Mouse (Mus musculus) heart, embryonic 14.5 days (tissue): ENCODE measurements at regions not wholly inside any gene's neighbourhood (a gene's known extent, or its start where the extent isn't known, plus 50 kb on each side); places are given as distances from the start of the nearest gene placed in this dataset.

Experiments
- ATAC-seq: fragments of 200-750 bp; cut with Nextera tagmentation; 2 replicates; pipeline ENCODE4 v1.8.0; 2017; ENCODE audit warnings: low read depth, moderate TSS enrichment; ENCODE audit not compliant: insufficient number of reproducible peaks, insufficient read depth, low FRiP score
- H3K27ac ChIP-seq, 2 experiments: fragments of 200-500 bp in 1 of 2; fragments of 300-500 bp in 1 of 2; sonication (generic) in 1 of 2; replicated peaks in 1 of 2; 2 replicates each; pipeline ENCODE4 v1.5.1; 2012 to 2014; ENCODE audit warnings: low read depth in 2 of 2, low read length in 2 of 2, control low read depth in 1 of 2, mild to moderate bottlenecking in 1 of 2, mixed read lengths in 1 of 2; ENCODE audit not compliant: control insufficient read depth in 1 of 2, insufficient read depth in 1 of 2
- H3K27me3 ChIP-seq: fragments of 300-500 bp; sonication (generic); 2 replicates; pipeline ENCODE4 v1.6.1; 2014; ENCODE audit warnings: mild to moderate bottlenecking, low read length, control low read depth; ENCODE audit not compliant: control insufficient read depth, insufficient read depth
- H3K36me3 ChIP-seq: fragments of 300-500 bp; sonication (generic); 2 replicates; pipeline ENCODE4 v1.6.1; 2014; ENCODE audit warnings: mild to moderate bottlenecking, control low read depth, low read length, mixed read lengths; ENCODE audit not compliant: control insufficient read depth, insufficient read depth
- H3K4me1 ChIP-seq, 2 experiments: fragments of 200-500 bp in 1 of 2; fragments of 300-500 bp in 1 of 2; sonication (generic) in 1 of 2; 2 replicates each; pipeline ENCODE4 v1.6.1; 2012 to 2014; ENCODE audit warnings: low read length in 2 of 2, control low read depth in 1 of 2, mixed read lengths in 1 of 2; ENCODE audit not compliant: control insufficient read depth in 2 of 2, insufficient read depth in 2 of 2
- H3K4me2 ChIP-seq: fragments of 300-500 bp; sonication (generic); 2 replicates; pipeline ENCODE4 v1.6.1; 2014; ENCODE audit warnings: mild to moderate bottlenecking, low read length
- H3K4me3 ChIP-seq, 2 experiments: fragments of 200-500 bp in 1 of 2; fragments of 300-500 bp in 1 of 2; sonication (generic) in 1 of 2; 2 replicates each; pipeline ENCODE4 v1.5.1; 2012 to 2014; ENCODE audit warnings: low read length in 2 of 2, mild to moderate bottlenecking in 2 of 2, control low read depth in 1 of 2, low read depth in 1 of 2, moderate library complexity in 1 of 2; ENCODE audit not compliant: control insufficient read depth in 1 of 2, insufficient read depth in 1 of 2
- H3K9ac ChIP-seq: fragments of 300-500 bp; sonication (generic); 2 replicates; pipeline ENCODE4 v1.6.1; 2014; ENCODE audit warnings: mild to moderate bottlenecking, low read length
- H3K9me3 ChIP-seq: fragments of 300-500 bp; sonication (generic); 2 replicates; pipeline ENCODE4 v1.6.1; 2016; ENCODE audit warnings: low read length, control low read depth; ENCODE audit not compliant: control insufficient read depth
- WGBS: fragments of 180-500 bp; shearing (Covaris S2); extraction: QIAGEN DNeasy Blood & Tissue Kit; methylation state at CpG from one replicate; pipeline ENCODE4 v1.1.7; 2014; 5-methylcytosine and 5-hydroxymethylcytosine counted together

DNA sequence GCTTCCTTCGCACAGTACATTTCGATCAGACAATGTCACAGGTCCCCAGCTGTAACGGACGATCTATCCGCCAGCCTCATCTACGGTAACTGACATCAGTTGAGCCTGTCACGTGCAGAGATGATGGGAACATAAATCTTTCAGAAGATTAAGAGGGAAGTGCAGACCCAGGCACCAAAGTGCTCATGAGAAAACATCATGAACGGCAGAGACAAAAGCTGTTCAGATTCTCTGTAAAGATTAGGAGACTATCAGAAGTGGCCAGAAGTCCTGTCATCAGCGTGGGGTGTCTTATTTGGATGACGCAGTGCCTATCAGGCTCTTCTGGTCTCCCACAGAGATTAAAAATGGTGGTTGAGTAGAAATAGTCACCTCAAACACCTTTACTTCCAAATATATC, 133.9 kb downstream of the Pdgfra start:
- WGBS, result 58% methylated on average over 10 of the region's 10 CpGs
- Histone ChIP-seq H3K4me1 (no peaks in the 10 kb centered on the region), H3K27ac (no peak overlapping the region)

DNA sequence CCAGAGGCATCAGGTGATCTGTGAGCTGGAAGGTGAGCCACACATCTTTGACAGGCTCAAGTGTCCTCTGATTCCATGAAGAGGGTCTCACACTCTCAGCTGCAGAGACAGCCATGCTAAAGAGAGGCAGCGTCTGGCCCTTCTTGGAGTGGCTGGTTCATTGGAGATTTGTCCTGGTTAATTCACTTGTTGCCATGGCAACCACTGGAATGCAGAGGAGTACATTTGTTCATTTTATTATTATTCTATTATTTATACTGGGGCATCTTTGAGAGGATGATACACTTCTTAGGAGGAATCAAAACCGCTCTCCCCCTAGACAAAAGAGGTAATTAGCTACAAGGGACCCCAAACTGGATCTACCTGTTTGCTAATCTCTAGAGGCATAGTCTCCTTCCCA, 143.6 kb downstream of the Pdgfra start:
- no peak for ATAC-seq
- Histone ChIP-seq H3K27ac (no peak overlapping the region), H3K9me3 (no peaks in the 10 kb centered on the region), H3K27me3 (no peaks in the 10 kb centered on the region), H3K4me2 (no peak overlapping the region), H3K36me3 (no peaks in the 10 kb centered on the region), H3K4me1 (no peaks in the 10 kb centered on the region; a peak in 1 of 4 replicates), H3K9ac (no peak overlapping the region), H3K4me3 (no peak overlapping the region)
- WGBS, result 61% methylated on average over 2 of the region's 2 CpGs

More for the DNA sequence above, 133.9 kb downstream of the Pdgfra start:
- no peaks in the 10 kb centered on the region for H3K9me3 ChIP-seq
- H3K27me3 ChIP-seq, result no peaks in the 10 kb centered on the region; the same call in 1 of the 2 replicates
- H3K36me3 ChIP-seq, result no peaks in the 10 kb centered on the region
- H3K9ac ChIP-seq, result no peak overlapping the region
- H3K4me3 ChIP-seq, result no peak overlapping the region
- ATAC-seq, result no peak
- H3K4me2 ChIP-seq, result no peak overlapping the region

DNA sequence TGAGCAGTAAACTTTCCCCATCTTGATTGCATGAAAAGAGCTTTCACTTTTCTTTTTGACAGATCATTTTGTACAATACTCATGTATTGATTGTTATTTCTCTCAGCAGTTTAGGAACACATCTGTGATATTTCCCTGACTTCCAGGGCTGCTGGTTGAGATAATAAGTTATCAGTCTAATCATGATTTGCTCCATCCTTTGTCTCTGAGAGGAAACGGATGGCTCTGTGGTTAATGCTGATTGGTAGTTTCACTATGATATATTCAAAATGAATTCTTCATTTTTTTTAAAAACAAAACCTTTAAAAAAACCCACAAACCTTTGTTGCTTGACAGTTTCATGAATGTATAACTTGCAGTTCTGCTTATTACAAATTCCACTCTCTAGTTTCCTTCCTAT, 160.8 kb downstream of the Pdgfra start:
- Histone ChIP-seq H3K27ac (no peak overlapping the region), H3K9ac (no peak overlapping the region), H3K4me3 (no peak overlapping the region), H3K4me1 (no peaks in the 10 kb centered on the region), H3K36me3 (no peaks in the 10 kb centered on the region), H3K9me3 (0 out of 2 replicates have a peak, but pooled peaks cover 3% of the 10 kb centered on the region), H3K27me3 (no peaks in the 10 kb centered on the region), H3K4me2 (no peak overlapping the region)
- WGBS, result 80% methylated on average over 1 of the region's 1 CpGs
- no peak for ATAC-seq

DNA sequence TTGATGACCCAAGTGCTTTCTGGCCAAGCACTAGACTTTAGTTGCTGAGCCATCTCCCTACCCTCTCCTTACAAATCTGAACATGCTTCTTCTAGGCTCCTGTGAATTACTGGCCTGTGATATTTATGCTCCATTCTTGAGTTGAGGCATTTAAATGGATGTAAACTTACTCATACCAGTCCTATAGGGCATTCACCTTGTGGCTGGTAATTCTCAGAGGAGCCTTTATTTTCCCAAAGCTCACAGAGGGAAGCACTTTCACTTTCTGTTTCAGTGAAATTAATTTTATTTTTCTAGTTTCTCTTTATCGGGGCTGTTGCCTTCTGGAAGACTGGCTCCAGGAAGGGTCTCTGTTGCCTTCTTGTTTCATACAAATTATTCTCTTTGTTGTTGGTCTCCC, 163.9 kb downstream of the Pdgfra start:
- Histone ChIP-seq H3K27ac (no peak overlapping the region), H3K4me2 (peak overlapping the region; percentile 5; the same call in 1 of the 2 replicates), H3K27me3 (no peaks in the 10 kb centered on the region), H3K9ac (no peak overlapping the region), H3K4me3 (no peak overlapping the region), H3K36me3 (no peaks in the 10 kb centered on the region), H3K4me1 (no peaks in the 10 kb centered on the region), H3K9me3 (0 out of 2 replicates have a peak, but pooled peaks cover 3% of the 10 kb centered on the region)
- no peak for ATAC-seq
- WGBS, result 78% methylated on average over 1 of the region's 1 CpGs

DNA sequence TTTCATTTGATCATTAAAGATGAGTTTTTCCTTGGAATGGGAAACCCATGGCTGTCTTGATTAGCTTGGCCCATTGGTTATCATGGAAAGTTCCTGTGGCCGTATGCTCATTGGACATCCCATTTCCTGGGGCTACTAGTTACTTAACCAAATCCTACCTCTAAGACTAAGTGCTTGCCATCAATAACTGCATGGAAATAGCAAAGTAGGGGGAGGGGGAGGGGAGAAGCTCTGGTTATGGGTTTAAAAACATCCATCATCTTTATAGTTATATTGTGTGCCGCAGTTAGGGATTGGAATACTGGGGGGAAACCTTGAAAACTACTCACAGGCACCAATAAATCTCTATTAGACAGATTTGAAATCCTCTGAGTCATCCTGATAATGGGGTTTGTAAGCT, 168.4 kb downstream of the Pdgfra start:
- no peaks in the 10 kb centered on the region for H3K4me1 ChIP-seq
- no peak overlapping the region for H3K9ac ChIP-seq
- 83% methylated on average over 2 of the region's 2 CpGs for WGBS
- no peaks in the 10 kb centered on the region for H3K9me3 ChIP-seq
- H3K4me3 ChIP-seq, result no peak overlapping the region
- no peak overlapping the region for H3K4me2 ChIP-seq
- ATAC-seq, result no peak
- H3K27ac ChIP-seq, result no peak overlapping the region
- no peaks in the 10 kb centered on the region for H3K36me3 ChIP-seq
- no peaks in the 10 kb centered on the region for H3K27me3 ChIP-seq

DNA sequence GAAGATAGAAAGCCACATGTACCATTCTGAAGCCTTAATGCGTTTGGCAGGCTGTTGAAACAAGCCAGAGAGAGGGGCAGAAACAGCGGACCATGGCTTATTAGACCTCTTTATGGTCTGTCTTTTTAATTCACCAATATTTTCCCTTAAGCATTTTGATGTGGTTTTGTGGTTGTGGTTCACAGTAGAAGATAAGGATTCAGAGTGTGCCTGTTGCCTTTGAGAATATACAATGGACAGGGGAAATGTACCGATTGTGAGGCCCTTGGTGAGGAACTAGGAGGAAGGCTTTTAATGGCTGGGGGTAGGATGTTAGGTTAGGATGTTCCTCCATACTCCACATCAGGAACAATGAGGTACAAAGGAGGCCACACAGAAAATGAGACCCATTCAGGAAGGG, 182.0 kb downstream of the Pdgfra start:
- H3K4me2 ChIP-seq, result no peak overlapping the region
- H3K27me3 ChIP-seq, result no peaks in the 10 kb centered on the region
- ATAC-seq, result no peak
- no peaks in the 10 kb centered on the region for H3K4me1 ChIP-seq
- no peaks in the 10 kb centered on the region for H3K9me3 ChIP-seq
- no peak overlapping the region for H3K4me3 ChIP-seq
- no peak overlapping the region for H3K9ac ChIP-seq
- no peak overlapping the region for H3K27ac ChIP-seq
- H3K36me3 ChIP-seq, result no peaks in the 10 kb centered on the region
- WGBS, result 82% methylated on average over 3 of the region's 3 CpGs

DNA sequence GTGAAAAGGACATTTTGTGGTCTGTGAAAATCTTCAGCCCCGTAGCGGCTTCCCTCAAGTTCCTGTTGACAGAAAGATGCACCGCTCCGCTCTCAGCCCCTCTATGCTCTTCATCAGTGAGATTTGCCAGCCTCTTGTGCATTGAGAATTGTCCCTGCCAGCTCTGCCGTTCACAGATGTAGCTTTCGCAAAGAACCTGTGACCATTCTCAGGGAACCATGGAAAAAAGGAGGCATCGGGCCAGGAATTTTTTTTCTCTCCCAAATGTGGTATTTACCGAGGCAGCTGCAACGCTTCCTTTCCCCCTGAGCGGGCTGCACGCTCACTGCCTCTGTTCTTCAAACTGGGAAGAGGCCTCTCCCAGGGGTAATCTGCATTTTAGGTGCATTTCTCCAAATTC, 184.4 kb downstream of the Pdgfra start:
- no peaks in the 10 kb centered on the region for H3K9me3 ChIP-seq
- no peak overlapping the region for H3K4me2 ChIP-seq
- H3K36me3 ChIP-seq, result no peaks in the 10 kb centered on the region
- H3K9ac ChIP-seq, result no peak overlapping the region
- no peaks in the 10 kb centered on the region for H3K27me3 ChIP-seq
- no peak overlapping the region for H3K27ac ChIP-seq
- ATAC-seq, result no peak
- H3K4me1 ChIP-seq, result no peaks in the 10 kb centered on the region
- no peak overlapping the region for H3K4me3 ChIP-seq
- WGBS, result 68% methylated on average over 11 of the region's 11 CpGs

DNA sequence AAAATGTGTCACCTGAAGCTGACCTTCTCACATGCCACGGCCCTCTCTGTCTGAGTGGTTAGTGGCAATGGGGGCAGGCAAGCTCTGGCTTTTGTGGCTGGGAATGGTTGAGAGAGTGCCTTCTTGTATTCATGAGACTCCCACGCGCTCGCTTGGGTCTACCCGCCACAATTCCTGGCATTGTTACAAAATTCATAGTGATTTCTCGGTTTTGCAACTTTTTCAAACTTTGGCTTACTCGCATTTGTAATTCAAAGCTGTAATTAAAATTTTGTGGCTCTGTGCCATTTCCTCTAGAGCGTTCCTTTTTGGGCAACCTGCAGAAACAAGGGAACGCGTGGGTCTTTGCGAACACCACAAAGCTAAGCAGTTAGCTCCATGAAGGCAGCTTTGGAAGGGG, 186.3 kb downstream of the Pdgfra start:
- no peaks in the 10 kb centered on the region for H3K4me1 ChIP-seq
- no peak overlapping the region for H3K9ac ChIP-seq
- H3K27ac ChIP-seq, result no peak overlapping the region
- no peak overlapping the region for H3K4me3 ChIP-seq
- WGBS, result 85% methylated on average over 11 of the region's 11 CpGs
- ATAC-seq, result no peak
- H3K36me3 ChIP-seq, result no peaks in the 10 kb centered on the region
- no peaks in the 10 kb centered on the region for H3K9me3 ChIP-seq
- H3K27me3 ChIP-seq, result no peaks in the 10 kb centered on the region
- no peak overlapping the region for H3K4me2 ChIP-seq
